Mouse (Mus musculus): Measurements from ENCODE around the gene Zfp53.
"Not testable (repeated sequence)": the region's sequence is repeated elsewhere in the genome, so short reads cannot be mapped to it uniquely, and the experiment has no call there.

The Zfp53 gene

GRCm38 (mm10) chr17:21488760-21489499 lies at the start of gene Zfp53:
Gene Zfp53 (plus strand): TSS chr17:21488998.
- peak; percentile 55 to 58 for DNase-seq (ENCODE audit: low spot score in 2 of 2)

DNA sequence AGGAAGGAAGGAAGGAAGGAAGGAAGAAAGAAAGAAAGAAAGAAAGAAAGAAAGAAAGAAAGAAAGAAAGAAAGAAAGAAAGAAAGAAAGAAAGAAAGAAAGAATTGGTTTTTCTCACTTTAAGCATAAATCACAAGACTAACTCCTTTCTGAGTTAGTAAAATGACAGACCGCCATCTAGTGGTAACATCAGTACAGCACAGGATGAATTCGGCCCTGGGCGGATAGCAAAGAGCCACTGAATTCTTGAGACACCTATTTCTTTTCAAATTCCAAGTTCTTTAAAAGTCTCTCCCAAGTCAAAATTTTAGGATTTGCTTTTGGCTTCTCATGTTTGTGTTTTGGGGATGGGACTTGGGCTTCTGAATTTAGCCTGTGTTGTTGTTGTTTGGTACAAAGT lies 39.1 kb upstream of the Zfp53 start:
- peak; percentile 51 to 69 for DNase-seq (ENCODE audit: low spot score in 2 of 2)

- DNase-seq (ENCODE audit: low spot score in 2 of 2): peak; percentile 67 to 70
Observed at GRCm38 (mm10) chr17:21450138-21450704, 38.6 kb upstream of the Zfp53 start, which contains the start of gene Zfp51. Gene Zfp51 (plus strand): TSS chr17:21450374.

GRCm38 (mm10) chr17:21463550-21463949 lies 25.2 kb upstream of the Zfp53 start:
- DNase-seq (ENCODE audit: low spot score in 2 of 2): no peak

- DNase-seq (ENCODE audit: low spot score in 2 of 2): no peak
Observed at GRCm38 (mm10) chr17:21472032-21472652, 16.7 kb upstream of the Zfp53 start.

DNA sequence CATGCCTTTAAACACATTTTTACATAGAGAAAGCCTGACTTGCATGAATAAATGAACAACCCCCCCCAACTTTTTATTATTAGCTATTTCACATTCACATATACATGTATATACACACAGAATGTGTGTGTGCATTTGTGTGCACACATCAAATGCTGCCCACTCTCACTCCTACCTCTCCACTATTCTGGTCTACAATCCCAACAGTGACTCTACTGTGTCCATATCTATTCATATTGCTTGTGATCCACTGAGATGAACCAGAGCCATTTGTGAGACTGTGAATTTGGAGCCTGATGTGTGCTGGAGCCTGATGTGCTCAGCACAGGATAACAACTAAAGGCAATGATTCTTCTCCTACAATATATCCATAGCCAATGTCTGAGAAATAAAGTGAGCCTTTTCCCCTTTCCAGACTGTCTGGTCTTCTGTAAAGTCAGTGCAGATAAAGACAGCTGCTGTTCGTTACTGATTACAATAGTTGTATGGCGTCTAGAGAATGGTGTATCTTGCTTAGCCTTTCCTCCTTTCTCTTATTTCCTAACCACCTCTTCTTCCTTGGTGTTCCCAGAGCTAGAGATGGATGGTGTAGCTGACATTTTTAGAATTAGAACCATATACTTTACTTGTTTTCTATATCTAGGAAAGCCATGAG lies 16.0 kb upstream of the Zfp53 start:
- no peak for DNase-seq (ENCODE audit: low spot score in 2 of 2)

GRCm38 (mm10) chr17:21473362-21474190 lies 15.2 kb upstream of the Zfp53 start:
- no peak for DNase-seq (ENCODE audit: low spot score in 2 of 2)

DNA sequence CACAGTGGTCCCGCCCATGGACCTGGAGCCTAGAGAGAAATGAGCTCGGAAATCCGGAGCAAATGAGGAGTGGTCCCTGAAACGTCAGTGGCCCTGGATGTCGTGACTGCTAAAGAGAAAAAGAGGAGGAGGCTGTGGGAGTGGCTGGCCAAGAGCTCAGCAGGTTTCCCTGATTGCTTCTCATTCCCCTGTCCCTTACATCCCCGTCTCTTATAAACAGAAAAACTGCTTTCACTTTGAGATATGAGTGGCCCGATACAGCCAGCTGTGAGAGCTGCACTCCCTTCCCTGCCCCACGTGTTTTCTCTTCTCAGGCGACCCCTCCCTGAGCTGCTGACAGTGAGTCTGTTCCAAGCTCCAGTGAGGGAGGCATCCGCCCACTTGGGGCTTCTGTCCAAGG lies 14.1 kb upstream of the Zfp53 start:
- not testable (repeated sequence) for DNase-seq (ENCODE audit: low spot score in 2 of 2)

GRCm38 (mm10) chr17:21475290-21475689 lies 13.5 kb upstream of the Zfp53 start:
- not testable (repeated sequence) for DNase-seq (ENCODE audit: low spot score in 2 of 2)

DNA sequence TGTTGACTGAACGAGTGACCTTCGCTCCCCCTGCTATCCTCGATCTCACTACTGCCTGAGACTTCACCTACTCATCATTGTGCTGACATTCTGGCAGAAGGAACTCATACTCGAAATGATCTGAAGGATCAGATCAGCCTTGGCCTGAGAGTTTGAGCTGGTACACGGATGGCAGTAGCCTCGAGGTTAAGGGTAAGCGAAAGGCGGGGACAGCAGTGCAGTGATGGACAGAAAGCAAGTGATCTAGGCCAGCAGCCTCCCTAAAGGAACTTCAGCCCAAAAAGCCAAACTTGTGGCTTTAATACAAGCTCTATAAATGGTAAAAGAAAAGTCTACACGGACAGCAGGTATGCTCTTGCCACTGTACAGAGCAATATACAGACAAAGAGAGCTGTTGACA lies 12.4 kb upstream of the Zfp53 start:
- DNase-seq (ENCODE audit: low spot score in 2 of 2): not testable (repeated sequence)

- DNase-seq (ENCODE audit: low spot score in 2 of 2): not testable (repeated sequence)
Observed at GRCm38 (mm10) chr17:21478103-21478777, 10.6 kb upstream of the Zfp53 start.

GRCm38 (mm10) chr17:21489500-21490001 lies 753 bp downstream of the Zfp53 start:
- DNase-seq (ENCODE audit: low spot score in 2 of 2): no peak

- no peak for DNase-seq (ENCODE audit: low spot score in 2 of 2)
Observed at GRCm38 (mm10) chr17:21501365-21501764, 12.6 kb downstream of the Zfp53 start.

- no peak for DNase-seq (ENCODE audit: low spot score in 2 of 2)
Observed at GRCm38 (mm10) chr17:21504524-21504923, 15.7 kb downstream of the Zfp53 start.

DNA sequence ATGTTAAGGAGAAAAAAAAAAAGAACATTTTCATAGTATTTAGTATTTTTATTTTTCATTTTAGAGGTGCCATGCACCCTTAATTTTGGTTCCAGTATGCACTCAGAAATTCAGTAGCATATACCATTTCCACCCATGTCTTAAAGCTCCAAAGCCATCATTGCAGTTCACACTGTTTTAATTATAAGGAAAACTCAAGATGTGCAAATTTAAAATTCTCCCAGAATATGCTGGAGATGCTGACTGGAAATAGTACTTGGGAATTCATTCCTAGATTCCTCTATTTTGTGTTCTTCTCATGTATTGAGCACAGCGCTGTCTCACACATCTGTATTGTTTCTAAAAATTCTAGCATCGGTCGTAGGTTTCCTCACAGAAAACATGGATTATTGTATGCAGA lies 17.5 kb downstream of the Zfp53 start:
- no peak for DNase-seq (ENCODE audit: low spot score in 2 of 2)

DNA sequence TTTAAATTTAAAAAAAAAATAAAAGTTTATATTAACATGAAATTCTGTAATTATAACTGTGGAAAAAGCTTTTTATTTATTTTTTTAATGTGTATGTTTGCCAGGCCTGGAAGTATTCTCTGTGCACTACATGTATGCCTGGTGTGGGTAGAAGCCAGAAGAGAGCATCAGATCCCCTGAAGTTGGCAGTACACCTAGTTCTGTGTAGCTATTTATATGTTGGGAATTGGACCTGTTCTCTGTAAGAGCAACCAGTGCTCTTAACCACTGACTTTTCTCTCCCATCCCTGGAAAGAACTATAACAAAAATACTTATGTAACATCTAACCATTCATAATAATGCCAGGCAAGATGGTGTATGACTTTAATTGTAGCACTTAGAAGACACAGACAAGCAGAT lies 21.0 kb downstream of the Zfp53 start:
- no peak for DNase-seq (ENCODE audit: low spot score in 2 of 2)

DNA sequence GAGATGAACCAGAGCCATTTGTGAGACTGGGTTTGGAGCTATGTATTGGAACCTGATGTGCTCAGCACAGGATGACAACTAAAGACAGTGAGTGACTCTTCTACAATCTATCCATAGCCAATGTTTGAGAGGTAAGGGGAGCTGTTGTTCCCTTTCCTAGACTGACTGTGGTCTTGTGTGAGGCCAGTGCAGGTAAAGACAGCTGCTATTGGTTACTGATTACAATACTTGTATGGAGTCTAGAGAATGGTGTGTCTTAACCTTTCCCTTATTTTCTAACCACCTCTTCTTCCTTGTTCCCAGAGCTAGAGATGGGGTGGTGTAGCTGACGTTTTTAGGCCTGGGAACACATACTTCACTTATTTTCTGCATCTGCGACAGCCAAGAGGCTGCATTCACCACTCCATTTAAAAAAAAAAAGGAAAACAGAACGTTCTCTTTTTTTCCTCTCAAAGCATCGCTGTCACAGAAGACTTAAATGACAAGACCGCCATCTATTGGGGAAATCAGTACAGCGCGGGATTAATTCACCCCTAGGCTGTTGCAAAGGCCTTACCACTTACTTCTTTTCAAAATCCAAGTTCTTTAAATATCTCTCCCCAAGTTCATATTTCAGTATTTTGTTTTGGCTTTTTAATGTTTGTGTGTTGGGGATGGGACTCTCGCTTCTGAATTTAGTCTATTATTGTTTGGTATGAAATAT lies 26.8 kb downstream of the Zfp53 start:
- DNase-seq (ENCODE audit: low spot score in 2 of 2): peak in 1 of 2 experiments; percentile 55

GRCm38 (mm10) chr17:21516201-21517129 lies 27.7 kb downstream of the Zfp53 start:
- DNase-seq (ENCODE audit: low spot score in 2 of 2): peak in 1 of 2 experiments; percentile 48

DNA sequence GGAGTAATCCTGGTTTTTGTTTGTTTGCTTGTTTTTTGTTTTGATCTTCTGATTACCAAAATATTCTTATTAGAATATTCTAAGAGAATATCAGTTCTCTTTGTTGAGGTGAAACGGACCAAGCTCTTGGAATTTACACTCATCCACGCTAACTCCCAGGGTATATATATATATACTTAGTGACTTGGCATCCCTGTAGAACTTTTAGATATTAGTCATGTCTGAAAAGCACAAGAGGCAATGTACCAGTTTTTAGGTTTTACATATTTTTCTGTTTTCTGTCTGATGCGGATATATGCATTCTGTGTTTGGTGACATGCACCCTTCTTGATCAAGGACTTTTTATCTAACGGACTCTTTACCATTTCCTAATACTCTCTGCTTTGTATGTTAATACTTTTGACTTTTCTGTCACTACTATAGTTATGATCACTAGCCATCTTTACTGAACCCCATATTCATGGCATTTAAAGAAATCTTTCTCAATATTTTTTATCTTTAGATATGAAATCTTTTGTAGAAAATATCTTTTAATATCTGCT lies 28.4 kb downstream of the Zfp53 start:
- DNase-seq (ENCODE audit: low spot score in 2 of 2): no peak
